Mouse (Mus musculus) lung, adult 2 months (tissue): ENCODE measurements around the gene Cish.

Experiments used
- CTCF ChIP-seq: fragments of 200-500 bp; IDR thresholded peaks from 2 replicates; pipeline ENCODE4 v1.5.1; 2011; ENCODE audit warnings: mild to moderate bottlenecking, low read length, control low read depth; ENCODE audit not compliant: insufficient read depth
- POLR2A ChIP-seq: fragments of 200-500 bp; IDR thresholded peaks from 2 replicates; pipeline ENCODE4 v1.6.1; 2011; ENCODE audit warnings: low read depth, mild to moderate bottlenecking, control low read depth, low read length, borderline replicate concordance; ENCODE audit errors: extremely low read depth

- no peak for TF ChIP-seq CTCF
- no peak for TF ChIP-seq POLR2A
These were observed 12.6 kb downstream of the Cish start for GRCm38 (mm10) chr9:107308346-107309000.
